Mouse (Mus musculus): Measurements from ENCODE around the gene Gm10577.

Gm10577 gene

GRCm38 (mm10) chr4:100994442-100995255 lies 25.8 kb downstream of the Gm10577 start:
- DNase-seq, result no peak

- DNase-seq, result no peak
These were observed 28.4 kb downstream of the Gm10577 start for GRCm38 (mm10) chr4:100992086-100992485.

GRCm38 (mm10) chr4:100990996-100991395 lies 29.5 kb downstream of the Gm10577 start:
- DNase-seq, result peak; percentile 64

GRCm38 (mm10) chr4:100988231-100988799 lies 32.2 kb downstream of the Gm10577 start:
- peak; percentile 40 for DNase-seq

GRCm38 (mm10) chr4:100987187-100987586 lies 33.3 kb downstream of the Gm10577 start:
- DNase-seq, result no peak

GRCm38 (mm10) chr4:100977522-100977921 lies 43.0 kb downstream of the Gm10577 start:
- DNase-seq, result no peak

GRCm38 (mm10) chr4:100974455-100975035 lies 46.0 kb downstream of the Gm10577 start:
- no peak for DNase-seq

GRCm38 (mm10) chr4:100973641-100974454 lies 46.6 kb downstream of the Gm10577 start:
- DNase-seq, result no peak

All from kidney, postnatal 14 days (tissue).